Mouse (Mus musculus) liver, postnatal 0 days (tissue): ENCODE data around the gene Plcxd1. TPM values are rescaled to one million over a fixed set of nuclear protein-coding genes. Genes with fewer than 3 reads are reported as not detected.
"Not testable (repeated sequence)": the region's sequence is repeated elsewhere in the genome, so short reads cannot be mapped to it uniquely, and the experiment has no call there.

Experiments
- ATAC-seq: fragments of 200-750 bp; cut with Nextera tagmentation; 2 replicates; pipeline ENCODE4 v1.8.0; 2017; ENCODE audit warnings: mild to moderate bottlenecking, moderate library complexity
- DNase-seq: peaks from one replicate; pipeline ENCODE4 v3.0.0-alpha.2; 2016
- H3K27ac ChIP-seq: fragments of 300-500 bp; sonication (generic); 2 replicates; pipeline ENCODE4 v1.5.1; 2014; ENCODE audit warnings: antibody characterized with exemption, moderate library complexity, mild to moderate bottlenecking, low read depth
- H3K27me3 ChIP-seq: fragments of 300-500 bp; sonication (generic); 2 replicates; pipeline ENCODE4 v1.6.1; 2014; ENCODE audit warnings: low read length, control low read depth, mixed read lengths; ENCODE audit not compliant: insufficient read depth
- H3K36me3 ChIP-seq: fragments of 300-500 bp; sonication (generic); replicated peaks from 2 replicates; pipeline ENCODE4 v1.6.1; 2014; ENCODE audit warnings: mild to moderate bottlenecking, control low read depth, low read length, moderate library complexity, mixed read lengths; ENCODE audit not compliant: insufficient read depth
- H3K4me1 ChIP-seq: fragments of 300-500 bp; sonication (generic); 2 replicates; pipeline ENCODE4 v1.6.1; 2014; ENCODE audit warnings: antibody characterized with exemption, mild to moderate bottlenecking, control low read depth; ENCODE audit not compliant: insufficient read depth
- H3K4me2 ChIP-seq: fragments of 300-500 bp; sonication (generic); 2 replicates; pipeline ENCODE4 v1.6.1; 2014; ENCODE audit warnings: low read depth, mild to moderate bottlenecking, low read length, moderate library complexity, mixed read lengths
- H3K4me3 ChIP-seq: fragments of 300-500 bp; sonication (generic); 2 replicates; pipeline ENCODE4 v1.5.1; 2014; ENCODE audit warnings: low read depth, low read length
- H3K9ac ChIP-seq: fragments of 300-500 bp; sonication (generic); replicated peaks from 2 replicates; pipeline ENCODE4 v1.6.1; 2014; ENCODE audit warnings: mild to moderate bottlenecking, moderate library complexity
- H3K9me3 ChIP-seq: fragments of 300-500 bp; sonication (generic); 2 replicates; pipeline ENCODE4 v1.6.1; 2016; ENCODE audit warnings: mild to moderate bottlenecking, control low read depth, low read length, mixed read lengths
- CTCF ChIP-seq: sonication (generic); IDR thresholded peaks from 2 replicates; pipeline ENCODE4 v1.5.1; 2016; ENCODE audit warnings: antibody characterized with exemption, low read depth
- EP300 ChIP-seq: IDR thresholded peaks from 2 replicates; pipeline ENCODE4 v1.6.1; 2016; ENCODE audit warnings: antibody characterized with exemption, low read depth, mild to moderate bottlenecking
- WGBS: fragments of 180-500 bp; shearing (Covaris S2); extraction: QIAGEN DNeasy Blood & Tissue Kit; methylation state at CpG from one replicate; pipeline ENCODE4 v1.1.7; 2014; ENCODE audit not compliant: insufficient replicate concordance; 5-methylcytosine and 5-hydroxymethylcytosine counted together
- polyA plus RNA-seq: library from polyadenylated mRNA; unstranded; fragments of >200 nt; fragmentation: Nextera tagmentation; extraction: Ambion mirVana; gene quantifications from 2 replicates; pipeline ENCODE4 v1.2.1, GENCODE M21; 2015

Gene Plcxd1
- polyA plus RNA-seq, 1 experiment from 2014 or later: 0.48 TPM

DNA sequence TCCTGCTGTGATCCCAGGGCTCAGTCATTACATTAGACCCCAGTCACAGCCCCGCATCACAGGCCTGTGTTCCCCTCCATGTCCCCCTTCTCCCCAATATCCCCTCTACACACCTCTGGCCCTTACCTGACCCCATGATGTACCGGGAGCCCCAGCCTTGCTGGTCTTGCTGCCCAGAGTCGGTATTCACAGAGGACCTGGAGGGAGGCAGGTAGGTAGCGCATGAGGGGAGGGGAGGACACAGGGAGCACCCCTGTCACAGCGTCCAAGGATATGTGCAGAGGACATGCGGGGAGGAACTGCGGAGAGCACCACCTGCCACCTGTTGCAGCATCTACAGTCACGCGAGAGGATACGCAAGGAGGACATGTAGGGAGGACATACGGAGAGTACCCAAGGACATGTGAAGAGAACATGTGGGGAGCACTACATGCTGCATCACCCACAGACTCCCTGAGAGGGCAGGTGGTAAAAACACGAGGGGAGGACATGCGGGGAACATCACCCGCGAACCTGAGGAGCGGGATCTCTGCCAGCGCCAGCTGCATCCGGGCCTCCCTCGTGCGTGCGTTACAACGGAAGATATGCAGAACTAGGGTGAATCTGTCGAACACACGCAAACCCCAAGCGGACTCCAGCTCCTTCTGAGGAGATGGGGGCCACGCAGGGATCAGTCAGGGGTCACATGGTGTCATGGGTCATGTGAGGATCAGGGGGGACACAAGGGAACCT, 6.5 kb downstream of the Plcxd1 start:
- Histone ChIP-seq H3K27ac (no peak overlapping the region), H3K4me3 (peak overlapping the region; percentile 78), H3K9me3 (no peaks in the 10 kb centered on the region), H3K4me2 (peak overlapping the region; percentile 87), H3K4me1 (peaks cover 30% of the 10 kb centered on the region), H3K9ac (no peak overlapping the region), H3K36me3 (peaks cover 32% of the 10 kb centered on the region), H3K27me3 (no peaks in the 10 kb centered on the region; the same call in 1 of the 2 replicates)
- TF ChIP-seq CTCF (no peak), EP300 (no peak)
- DNase-seq: no peak
- 92% methylated on average over 26 of the region's 26 CpGs for WGBS
- ATAC-seq: no peak

DNA sequence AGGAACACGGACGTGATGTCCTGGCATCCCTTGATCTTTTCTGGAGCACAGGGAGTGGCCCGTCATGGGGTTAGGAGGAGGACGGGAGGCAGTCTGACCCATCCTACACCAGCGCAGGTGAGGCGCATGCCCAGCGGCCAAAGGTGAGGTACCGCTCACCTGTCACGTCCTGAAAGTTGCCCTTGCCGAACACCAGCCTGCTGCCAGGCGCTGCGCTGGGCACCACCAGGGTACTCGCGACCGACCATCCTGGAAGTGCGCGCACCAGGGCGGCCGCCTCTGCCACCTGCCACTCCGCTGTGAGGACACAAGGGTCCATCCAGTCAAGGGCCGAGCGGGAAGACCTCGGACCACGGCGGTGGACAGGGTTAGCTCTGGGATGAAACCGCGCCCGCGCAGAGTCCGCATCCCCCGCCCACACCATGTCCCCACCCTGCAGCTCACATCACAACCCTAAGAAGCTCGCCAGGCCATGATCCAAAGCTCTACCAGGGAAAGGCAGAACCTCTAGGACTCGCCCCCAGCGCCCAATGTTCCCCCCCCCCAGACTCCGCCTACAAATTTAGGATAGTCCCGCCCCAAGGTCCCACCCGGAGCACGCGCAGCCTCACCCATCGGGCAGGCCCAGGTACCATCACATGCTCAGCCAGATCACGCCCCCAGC, 7.3 kb downstream of the Plcxd1 start:
- WGBS: 24% methylated on average over 36 of the region's 41 CpGs
- Histone ChIP-seq H3K9ac (peak overlapping the region; percentile 77), H3K4me1 (peaks cover 23% of the 10 kb centered on the region), H3K9me3 (no peaks in the 10 kb centered on the region), H3K36me3 (peaks cover 32% of the 10 kb centered on the region), H3K4me3 (peak overlapping the region; percentile 78), H3K27ac (peak overlapping the region; percentile 98), H3K4me2 (peak overlapping the region; percentile 87), H3K27me3 (no peaks in the 10 kb centered on the region)
- TF ChIP-seq CTCF (no peak), EP300 (no peak)
- no peak for ATAC-seq
- DNase-seq: no peak

DNA sequence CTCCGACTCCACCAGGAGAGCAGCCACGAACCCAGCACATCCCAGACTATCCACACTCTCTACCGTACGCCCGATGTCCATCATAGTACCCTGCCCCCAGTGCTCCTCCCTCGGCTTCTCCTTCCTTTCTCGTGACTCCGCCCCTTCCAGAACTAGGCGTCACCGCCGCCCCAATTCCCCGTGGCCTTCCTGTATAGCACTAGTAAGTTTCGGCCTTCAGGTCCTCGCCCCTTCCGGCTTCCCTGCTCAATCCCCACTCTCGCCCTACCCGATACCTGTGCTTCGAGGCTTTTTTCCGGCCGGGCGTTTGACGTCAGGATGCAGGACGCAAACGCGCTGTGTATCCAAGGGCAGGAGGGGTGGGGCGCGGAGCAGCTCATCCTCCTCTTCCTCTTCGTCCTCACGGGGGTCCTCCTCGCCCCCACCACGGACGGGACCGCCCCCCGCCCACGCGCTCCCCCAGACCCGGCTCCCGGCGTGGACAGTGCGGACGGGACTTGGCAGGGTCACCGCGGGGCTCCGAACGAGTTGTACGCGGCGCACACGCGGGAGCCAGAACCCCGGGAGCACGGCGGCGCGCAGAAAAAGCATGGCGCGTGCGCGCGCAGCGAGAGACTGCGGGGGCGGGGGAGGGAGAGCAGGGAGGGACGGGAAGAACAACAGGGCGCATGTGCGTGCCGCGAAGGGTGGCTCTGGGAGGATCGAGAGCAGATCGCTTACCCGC, 8.0 kb downstream of the Plcxd1 start, which contains the start of gene Gtpbp6:
Gtpbp6 (minus strand) TSS at position 617 of the 724 bp plus-strand sequence.
- H3K36me3 ChIP-seq: peaks cover 32% of the 10 kb centered on the region
- DNase-seq (peak; percentile 96), ATAC-seq (peak; percentile 88)
- H3K4me3 ChIP-seq: peak within 1 kb of the TSS; percentile 78
- 1% methylated on average over 70 of the region's 71 CpGs for WGBS
- H3K27me3 ChIP-seq: no peaks in the 10 kb centered on the region
- peak within 1 kb of the TSS; percentile 98 for H3K27ac ChIP-seq
- H3K4me1 ChIP-seq: peaks cover 21% of the 10 kb centered on the region
- no peaks in the 10 kb centered on the region for H3K9me3 ChIP-seq
- TF ChIP-seq CTCF (no peak), EP300 (no peak; the same call in 1 of the 2 replicates)
- peak within 1 kb of the TSS; percentile 87 for H3K4me2 ChIP-seq
- peak within 1 kb of the TSS; percentile 77 for H3K9ac ChIP-seq

DNA sequence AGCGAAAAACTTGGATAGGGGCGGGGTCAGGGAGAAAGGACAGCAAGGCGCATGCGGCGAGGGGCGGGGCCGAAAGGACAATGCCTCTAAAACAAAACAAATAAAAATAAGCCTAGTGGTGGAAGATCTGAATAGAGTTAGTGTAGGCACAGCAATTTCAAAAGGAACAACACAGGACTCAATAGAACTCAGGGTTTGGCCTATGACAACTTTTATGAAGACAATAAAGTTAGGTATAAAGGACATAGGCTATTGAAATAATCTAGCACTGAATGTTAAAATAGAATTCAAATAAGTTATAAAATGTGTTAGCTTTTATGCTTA, 8.5 kb downstream of the Plcxd1 start:
- peaks cover 32% of the 10 kb centered on the region for H3K36me3 ChIP-seq
- DNase-seq (no peak), ATAC-seq (no peak)
- 1% methylated on average over 7 of the region's 7 CpGs for WGBS
- peak overlapping the region; percentile 78 for H3K4me3 ChIP-seq
- peaks cover 21% of the 10 kb centered on the region for H3K4me1 ChIP-seq
- H3K9ac ChIP-seq: peak overlapping the region; percentile 77; the same call in 1 of the 2 replicates
- TF ChIP-seq CTCF: no peak
- no peak for TF ChIP-seq EP300
- peak overlapping the region; percentile 98 for H3K27ac ChIP-seq
- peak overlapping the region; percentile 87 for H3K4me2 ChIP-seq
- H3K27me3 ChIP-seq: no peaks in the 10 kb centered on the region
- no peaks in the 10 kb centered on the region for H3K9me3 ChIP-seq

DNA sequence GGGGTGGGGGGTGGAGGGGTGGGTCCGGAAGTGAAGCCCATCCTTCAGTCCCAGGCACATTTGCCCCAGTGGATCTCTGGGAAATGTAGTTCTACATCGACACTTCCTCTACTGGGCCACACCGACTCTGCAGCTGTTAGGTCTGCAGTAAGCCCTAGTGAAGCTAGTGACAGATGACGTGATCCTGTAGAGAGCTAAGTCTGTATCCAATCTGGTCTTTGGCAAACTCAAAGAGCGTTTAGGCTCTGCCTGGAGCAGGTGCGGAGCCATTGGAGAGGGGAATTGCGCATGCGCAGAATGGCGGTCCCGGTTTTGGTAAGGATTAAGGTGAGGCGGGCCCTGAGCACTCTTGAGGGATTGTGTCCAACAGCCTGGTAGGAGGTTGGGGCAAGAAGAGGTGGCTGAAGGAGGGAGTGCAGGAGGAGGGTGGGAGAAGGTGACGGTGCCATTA, 10.2 kb downstream of the Plcxd1 start, which contains the start of gene Zfp605:
Zfp605 (plus strand) TSS at position 102 of the 451 bp plus-strand sequence.
- peak within 1 kb of the TSS; percentile 65 for H3K9ac ChIP-seq
- peak within 1 kb of the TSS; percentile 46 for H3K27ac ChIP-seq
- H3K9me3 ChIP-seq: no peaks in the 10 kb centered on the region
- under 1% methylated on average over 12 of the region's 12 CpGs for WGBS
- H3K27me3 ChIP-seq: no peaks in the 10 kb centered on the region
- TF ChIP-seq EP300 (no peak), CTCF (no peak)
- ATAC-seq (peak; percentile 22), DNase-seq (peak; percentile 88)
- peak within 1 kb of the TSS; percentile 66 for H3K4me3 ChIP-seq
- H3K36me3 ChIP-seq: peaks cover 18% of the 10 kb centered on the region
- peak within 1 kb of the TSS; percentile 85 for H3K4me2 ChIP-seq
- peaks cover 21% of the 10 kb centered on the region for H3K4me1 ChIP-seq

DNA sequence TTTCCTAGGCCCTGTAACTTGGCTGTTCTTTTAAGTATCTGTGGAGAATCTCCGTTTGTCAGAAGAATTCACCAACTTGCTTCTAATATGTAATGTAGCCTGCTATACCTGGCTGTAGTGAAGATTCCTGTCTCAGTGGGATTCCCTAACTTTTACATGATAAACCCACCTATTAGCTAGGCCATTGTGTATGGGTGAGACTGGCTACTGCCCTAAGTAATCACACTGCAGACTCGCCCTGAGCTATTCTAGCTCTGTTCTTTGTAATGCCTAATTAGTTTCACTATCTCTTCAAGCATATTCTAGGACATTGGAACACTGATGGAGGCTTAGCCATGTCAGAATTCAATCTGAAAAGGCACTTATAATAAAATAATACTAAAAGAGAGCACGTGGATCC, 22.6 kb downstream of the Plcxd1 start:
- H3K27me3 ChIP-seq, H3K9ac ChIP-seq, H3K9me3 ChIP-seq, ATAC-seq, DNase-seq, H3K27ac ChIP-seq, H3K4me2 ChIP-seq, H3K36me3 ChIP-seq, H3K4me3 ChIP-seq, H3K4me1 ChIP-seq: not testable (repeated sequence)
- WGBS: 76% methylated on average over 3 of the region's 3 CpGs
